Mouse (Mus musculus) retina, postnatal 7 days (tissue): ENCODE measurements at regions not wholly inside any gene's neighbourhood (a gene's known extent, or its start where the extent isn't known, plus 50 kb on each side); places are given as distances from the start of the nearest gene placed in this dataset.

Source experiments
- DNase-seq: peaks from one replicate; pipeline ENCODE4 v3.0.0-alpha.2; 2012; ENCODE audit warnings: low read depth, low spot score

DNA sequence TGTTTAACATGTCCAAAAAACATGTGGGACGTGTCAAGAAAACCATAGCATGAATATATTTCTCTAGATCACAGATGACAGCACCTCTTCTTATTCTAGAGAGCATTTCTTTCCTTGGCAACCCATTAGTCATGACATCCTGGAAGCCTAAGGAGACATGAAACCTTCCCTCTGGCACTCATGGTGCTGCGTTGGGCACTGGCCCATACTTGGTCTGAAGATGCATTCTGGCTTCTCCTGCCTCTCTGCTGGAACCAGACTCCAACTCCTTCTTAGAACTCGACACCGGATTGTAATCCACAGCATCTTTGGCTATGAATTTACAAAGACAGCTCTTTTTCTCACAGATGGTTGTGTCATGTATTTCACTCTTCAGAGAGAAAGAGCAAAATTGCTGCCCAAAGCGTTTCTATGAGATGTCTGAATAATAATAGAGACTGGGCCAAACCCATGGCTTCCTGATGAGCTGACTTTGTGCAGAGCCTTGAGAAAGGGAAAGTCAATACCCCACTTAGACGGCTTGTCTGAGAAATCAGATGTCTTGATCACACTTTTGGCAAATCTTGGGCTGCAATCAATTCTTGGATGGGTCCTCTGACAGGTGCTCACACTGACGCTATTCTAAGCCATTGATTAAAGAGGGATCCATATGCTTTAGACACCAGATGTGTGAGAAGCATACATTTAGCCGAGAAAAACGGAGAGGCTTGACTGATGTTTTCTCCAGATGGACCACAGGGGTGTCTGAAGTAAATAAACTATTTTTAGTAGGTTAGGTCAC lies 195.4 kb downstream of the Usp46 start:
- no peak for DNase-seq

- no peak for DNase-seq
Observed at GRCm38 (mm10) chr5:73874770-73875169, 193.5 kb downstream of the Usp46 start.

DNA sequence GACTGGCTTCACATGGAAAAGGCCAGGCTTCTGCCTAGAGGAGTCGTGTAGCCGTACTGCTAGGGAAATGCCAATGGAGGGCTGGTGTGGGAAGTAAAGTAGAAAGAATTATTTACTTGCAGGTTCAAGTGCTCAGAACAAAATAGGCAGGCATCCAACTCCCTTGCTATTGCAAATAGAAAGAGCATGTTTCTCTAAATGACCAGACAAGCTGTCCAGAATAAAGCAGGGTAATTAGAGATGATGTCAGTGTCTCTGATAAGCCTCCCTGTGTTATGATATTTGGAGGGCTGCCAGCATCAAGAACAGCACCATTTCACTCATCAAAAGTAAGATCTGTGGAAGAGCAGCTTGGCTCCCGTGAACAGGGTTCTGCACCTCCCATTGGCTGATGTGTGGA lies 192.4 kb downstream of the Usp46 start:
- no peak for DNase-seq

DNA sequence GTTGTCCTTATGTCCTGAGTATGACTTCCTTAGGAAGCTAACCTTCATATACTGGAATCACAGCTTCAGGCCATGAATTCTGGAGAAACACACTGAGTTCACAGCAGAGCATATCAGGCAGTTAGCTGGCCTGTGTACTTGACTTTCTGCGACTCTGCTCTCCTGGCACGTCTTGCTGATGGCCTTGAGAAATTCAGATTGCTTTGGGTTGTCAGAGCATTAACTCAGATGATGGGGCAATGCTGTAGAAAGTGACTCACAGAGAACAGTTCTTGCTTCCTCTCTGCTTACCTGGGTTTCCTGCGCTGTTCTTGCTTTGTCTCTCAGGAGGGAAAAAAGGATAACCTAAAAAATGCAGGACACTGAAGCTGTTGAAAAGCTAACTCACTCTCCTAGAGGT lies 187.3 kb downstream of the Usp46 start:
- DNase-seq: no peak

- DNase-seq: no peak
Observed at GRCm38 (mm10) chr5:73881941-73882340, 186.3 kb downstream of the Usp46 start.

- DNase-seq: no peak
Observed at GRCm38 (mm10) chr5:73884998-73885397, 183.2 kb downstream of the Usp46 start.

GRCm38 (mm10) chr5:73885691-73886090 lies 182.5 kb downstream of the Usp46 start:
- DNase-seq: no peak

DNA sequence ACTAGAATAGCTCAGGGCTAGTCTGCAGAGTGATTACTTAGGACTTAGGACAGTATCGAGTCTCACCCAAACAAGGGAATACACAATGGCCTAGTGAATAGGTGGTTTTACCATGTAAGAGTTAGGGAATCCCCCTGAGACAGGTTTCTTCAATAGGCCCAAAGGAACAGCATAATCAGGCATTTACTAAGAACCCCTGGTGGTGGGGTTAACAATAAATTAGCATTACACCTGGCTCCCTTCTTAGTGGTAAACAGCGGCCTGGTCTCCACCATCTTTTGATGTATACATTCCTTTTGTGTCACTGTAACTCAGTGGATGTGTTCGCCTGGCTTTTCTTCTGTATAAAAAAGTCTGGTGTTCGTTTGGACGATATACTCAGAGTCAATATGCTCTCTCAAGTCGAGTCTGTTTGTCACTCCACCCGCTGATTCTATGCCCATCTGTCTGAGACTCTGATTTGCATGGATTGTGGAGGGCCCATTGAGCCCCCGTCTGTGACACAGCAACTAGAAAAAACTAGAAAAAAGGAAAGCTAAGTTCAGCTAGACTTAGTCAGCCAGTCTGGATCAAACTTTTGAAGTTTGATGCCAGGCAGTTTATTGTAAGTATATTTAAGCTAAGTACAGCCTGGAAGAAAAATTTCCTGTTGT lies 180.8 kb downstream of the Usp46 start:
- no peak for DNase-seq

DNA sequence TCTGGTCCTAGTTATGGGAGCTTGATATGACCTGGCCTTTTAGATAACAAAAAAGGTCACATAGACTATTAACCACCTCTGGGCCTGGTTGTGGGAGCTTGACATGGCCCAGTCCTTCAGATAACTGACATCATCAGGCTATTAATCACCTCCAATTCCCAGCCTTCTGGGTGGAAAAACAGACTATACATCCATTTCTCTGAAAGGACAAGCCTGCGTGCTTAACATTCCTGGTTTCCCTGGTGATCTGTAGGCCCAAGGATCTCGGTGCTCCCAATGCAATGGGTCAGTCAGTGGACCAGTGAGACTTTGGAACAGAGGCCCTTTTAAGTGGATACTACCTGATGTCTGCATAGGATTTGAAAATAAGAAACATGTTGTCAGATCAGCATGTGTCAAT lies 179.8 kb downstream of the Usp46 start:
- no peak for DNase-seq

DNA sequence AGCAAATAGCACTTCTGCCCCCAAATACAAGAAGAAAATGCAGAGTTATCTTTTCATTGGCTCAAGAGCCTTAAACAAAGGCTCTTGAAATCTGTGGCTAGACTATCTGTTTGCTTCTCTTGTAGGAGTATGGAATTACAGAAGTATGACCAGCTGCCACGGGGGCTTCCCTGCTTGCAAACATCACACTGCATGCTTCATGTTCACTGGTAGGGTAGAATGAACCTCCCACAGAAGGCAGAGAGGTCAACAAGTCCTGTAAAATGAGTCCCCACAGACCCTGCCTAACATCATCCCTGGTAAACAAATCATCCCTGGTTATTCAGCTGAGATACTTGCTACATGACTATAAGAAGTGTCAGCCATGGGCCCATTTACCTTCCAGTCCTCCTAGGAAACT lies 178.9 kb downstream of the Usp46 start:
- no peak for DNase-seq

DNA sequence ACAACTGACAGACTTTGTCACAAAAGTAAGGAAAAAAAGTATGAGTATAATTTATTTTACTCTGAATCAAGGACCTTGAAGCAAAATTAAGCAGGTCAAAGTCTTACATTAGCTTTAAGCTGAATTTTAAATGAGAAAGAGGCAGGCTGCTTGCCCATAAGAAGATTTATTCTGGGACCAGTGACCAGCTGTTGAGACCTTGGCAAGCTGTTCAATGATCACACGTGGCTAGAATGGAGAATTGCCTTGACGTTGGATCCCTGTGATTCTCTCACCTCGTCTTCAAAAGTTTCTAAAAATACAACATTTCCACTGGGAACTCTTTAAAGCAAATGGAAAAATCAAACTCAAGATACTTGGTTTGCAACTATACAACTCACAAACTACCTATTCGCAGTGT lies 177.3 kb downstream of the Usp46 start:
- no peak for DNase-seq

DNA sequence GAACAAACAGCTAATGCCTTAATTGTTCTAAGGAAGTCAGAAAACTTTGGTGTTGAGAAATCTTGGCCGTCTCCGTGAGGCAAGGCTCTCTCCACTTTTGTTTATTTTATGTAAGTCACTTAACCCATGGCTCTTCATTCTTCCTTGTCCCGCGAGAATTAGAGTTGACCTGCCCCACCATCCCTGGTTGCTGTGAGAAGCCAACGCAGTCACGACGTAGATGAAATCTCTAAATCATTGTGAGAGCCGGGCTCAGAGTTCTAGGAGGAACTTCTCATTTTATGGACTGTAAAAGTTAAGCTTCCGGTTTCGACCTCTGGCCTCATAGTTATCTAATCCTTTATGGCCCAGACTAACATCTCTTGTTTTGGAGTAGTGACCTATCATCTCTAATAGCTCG lies 176.6 kb downstream of the Usp46 start:
- DNase-seq: no peak

GRCm38 (mm10) chr5:73892440-73893225 lies 175.6 kb downstream of the Usp46 start:
- DNase-seq: no peak

DNA sequence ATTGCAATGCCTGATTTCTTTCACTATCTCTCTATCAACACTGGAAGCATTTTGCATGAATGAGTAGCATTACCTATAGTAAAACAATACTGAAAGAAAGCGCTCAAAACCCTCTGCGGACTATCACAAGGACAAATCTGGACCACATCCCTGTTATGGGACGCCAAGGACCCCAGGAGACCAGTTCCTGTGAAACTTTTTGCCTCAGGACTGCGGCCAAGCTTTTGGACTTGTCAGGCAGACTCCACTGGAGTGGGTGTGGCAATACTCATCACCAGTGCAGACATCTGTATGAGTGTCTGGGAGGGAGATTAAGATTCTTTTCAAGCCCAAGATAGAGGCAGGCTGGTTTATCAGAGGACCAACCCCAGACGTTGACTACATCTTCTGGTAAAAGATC lies 173.0 kb downstream of the Usp46 start:
- DNase-seq: no peak

- no peak for DNase-seq
Observed at GRCm38 (mm10) chr5:73896785-73897184, 171.4 kb downstream of the Usp46 start.

GRCm38 (mm10) chr5:73901651-73902050 lies 166.6 kb downstream of the Usp46 start:
- no peak for DNase-seq

- DNase-seq: no peak
Observed at GRCm38 (mm10) chr5:73902470-73903218, 165.6 kb downstream of the Usp46 start.

DNA sequence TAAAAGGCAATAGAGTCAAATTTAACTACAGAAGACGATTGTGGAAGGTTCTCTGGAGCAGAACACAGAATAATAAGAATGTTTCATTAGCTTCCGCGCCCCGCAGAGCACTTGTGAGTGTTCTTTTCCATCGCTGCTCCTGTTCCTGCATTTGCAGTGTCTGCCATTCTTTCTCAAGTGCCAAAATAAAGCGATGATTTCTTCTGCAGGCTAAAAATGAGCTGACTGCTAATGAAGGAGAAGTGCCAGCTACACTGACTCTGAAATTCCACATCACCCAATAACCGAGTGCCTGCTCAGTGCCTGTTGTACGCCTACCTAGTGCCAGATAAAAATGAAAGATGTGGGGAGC lies 165.0 kb downstream of the Usp46 start:
- no peak for DNase-seq

GRCm38 (mm10) chr5:73904146-73904811 lies 164.0 kb downstream of the Usp46 start:
- DNase-seq: no peak

DNA sequence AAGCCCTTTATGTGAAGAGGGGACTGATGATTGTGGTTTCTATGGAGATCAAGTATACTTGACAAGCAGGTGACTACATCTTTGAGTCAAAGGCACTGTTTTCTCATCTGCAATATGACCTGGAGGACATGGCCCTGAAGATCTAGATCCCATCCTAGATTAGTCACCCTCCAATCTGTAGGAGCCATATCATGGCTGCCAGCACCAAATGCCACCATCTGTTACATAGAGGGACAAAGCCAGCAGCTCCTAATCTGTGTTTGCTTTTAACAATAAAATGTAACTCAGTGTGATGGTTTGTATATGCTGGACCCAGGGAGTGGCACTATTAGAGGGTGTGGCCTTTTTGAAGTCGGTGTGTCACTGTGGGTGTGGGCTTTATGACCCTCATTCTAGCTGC lies 156.1 kb downstream of the Usp46 start:
- DNase-seq: no peak

DNA sequence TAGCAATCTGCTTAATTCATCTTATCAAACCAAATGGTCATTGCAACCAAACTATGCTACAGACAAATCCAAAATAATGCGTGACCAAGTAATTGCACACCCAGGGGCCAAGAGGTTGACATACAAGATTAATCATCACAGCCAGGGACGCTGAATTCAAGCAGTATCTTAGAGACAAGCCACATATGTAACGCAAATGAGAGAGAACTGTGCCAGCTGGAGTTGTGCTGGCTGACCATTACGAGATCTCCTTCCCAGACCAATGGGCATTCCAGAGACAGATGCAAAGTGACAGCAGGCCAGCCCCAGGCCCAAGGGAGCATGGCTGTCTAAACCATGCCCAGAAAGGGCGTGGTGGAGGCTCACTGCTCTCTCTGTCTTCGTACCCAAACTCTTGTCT lies 155.1 kb downstream of the Usp46 start:
- no peak for DNase-seq
